Mouse (Mus musculus): ENCODE results near the gene Arpc4. TPM values are rescaled to one million over a fixed set of nuclear protein-coding genes. Genes with fewer than 3 reads are reported as not detected.

Arpc4 gene
- polyA plus RNA-seq, 1 experiment from 2014 or later: 262 TPM

DNA sequence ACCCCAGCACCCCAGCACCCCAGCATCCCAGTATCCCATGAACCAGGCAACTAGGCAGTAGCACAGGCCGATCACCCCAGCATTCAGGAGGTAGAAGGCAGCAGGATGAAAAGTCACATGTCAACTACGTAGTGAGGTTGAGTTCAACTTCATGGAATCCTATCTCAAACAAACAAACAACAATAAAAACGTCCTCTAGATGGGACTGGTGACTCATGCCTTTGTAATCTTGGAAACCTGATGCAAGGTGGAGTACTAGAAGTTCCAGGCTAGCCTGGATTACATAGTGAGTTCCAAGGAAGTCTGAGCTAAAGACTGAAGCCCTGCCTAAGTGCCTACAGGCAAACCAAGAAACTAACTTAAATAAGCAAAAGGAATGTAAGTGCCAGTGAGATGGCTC lies 52.9 kb downstream of the Arpc4 start:
- no peak overlapping the region for H3K9ac ChIP-seq
- no peaks in the 10 kb centered on the region for H3K27me3 ChIP-seq
- no peaks in the 10 kb centered on the region for H3K36me3 ChIP-seq
- H3K4me2 ChIP-seq: no peak overlapping the region
- H3K9me3 ChIP-seq (replicated peaks): no peaks in the 10 kb centered on the region
- no peak overlapping the region for H3K4me3 ChIP-seq (replicated peaks)
- ATAC-seq (ENCODE audit: low read depth) (no peak), DNase-seq (no peak)
- H3K4me1 ChIP-seq (replicated peaks): no peaks in the 10 kb centered on the region
- WGBS (ENCODE audit: insufficient replicate concordance): 45% methylated on average over 3 of the region's 3 CpGs
- no peak overlapping the region for H3K27ac ChIP-seq

DNA sequence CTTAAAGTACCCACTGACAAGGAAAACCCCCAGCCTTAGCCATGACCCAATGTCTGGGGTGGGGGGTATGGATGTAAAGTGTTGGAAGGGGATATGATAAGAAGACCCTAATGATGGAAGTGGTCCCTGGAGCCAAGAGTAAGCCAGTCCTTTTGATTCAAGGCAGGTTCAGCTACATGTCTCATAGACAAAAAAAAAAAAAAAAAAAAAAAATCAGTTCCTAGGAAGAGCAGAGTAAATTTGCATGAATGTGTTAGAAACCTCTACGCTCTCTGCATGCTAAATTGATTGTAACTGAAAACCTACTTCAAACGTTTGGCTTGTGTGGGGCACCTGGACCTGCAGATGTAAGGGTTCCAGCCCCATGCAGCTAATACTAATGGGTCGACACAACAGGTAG lies 53.9 kb downstream of the Arpc4 start:
- no peak overlapping the region for H3K4me2 ChIP-seq
- H3K27ac ChIP-seq: no peak overlapping the region
- ATAC-seq (ENCODE audit: low read depth) (no peak), DNase-seq (no peak)
- WGBS (ENCODE audit: insufficient replicate concordance): 45% methylated on average over 3 of the region's 3 CpGs
- no peaks in the 10 kb centered on the region for H3K4me1 ChIP-seq (replicated peaks)
- no peaks in the 10 kb centered on the region for H3K36me3 ChIP-seq
- no peaks in the 10 kb centered on the region for H3K27me3 ChIP-seq
- H3K9me3 ChIP-seq (replicated peaks): no peaks in the 10 kb centered on the region
- no peak overlapping the region for H3K9ac ChIP-seq
- no peak overlapping the region for H3K4me3 ChIP-seq (replicated peaks)

DNA sequence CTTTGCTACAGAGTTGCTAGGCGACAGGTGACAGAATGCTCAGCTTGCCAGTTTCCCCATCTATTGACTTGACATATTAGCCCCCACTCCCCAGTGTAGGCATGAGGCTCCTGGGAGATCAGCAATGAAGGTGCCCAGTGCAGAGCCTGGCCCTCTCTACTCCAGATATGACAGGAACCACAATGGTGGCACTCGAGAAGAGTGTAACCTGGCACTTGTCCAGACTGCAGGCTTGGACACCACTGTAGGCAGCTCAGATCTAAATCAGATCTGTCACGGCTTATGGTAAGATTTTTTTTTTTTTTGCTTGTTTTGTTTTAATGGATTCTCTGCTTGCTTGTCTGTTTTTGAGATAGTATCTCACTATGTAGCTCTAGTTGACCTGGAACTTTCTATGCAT lies 55.7 kb downstream of the Arpc4 start:
- DNase-seq (no peak), ATAC-seq (ENCODE audit: low read depth) (no peak)
- Histone ChIP-seq H3K4me3 (replicated peaks) (no peak overlapping the region), H3K9ac (no peak overlapping the region), H3K27ac (no peak overlapping the region), H3K9me3 (replicated peaks) (no peaks in the 10 kb centered on the region), H3K27me3 (no peaks in the 10 kb centered on the region), H3K36me3 (no peaks in the 10 kb centered on the region), H3K4me2 (no peak overlapping the region), H3K4me1 (replicated peaks) (no peaks in the 10 kb centered on the region)
- WGBS (ENCODE audit: insufficient replicate concordance): 62% methylated on average over 3 of the region's 3 CpGs

DNA sequence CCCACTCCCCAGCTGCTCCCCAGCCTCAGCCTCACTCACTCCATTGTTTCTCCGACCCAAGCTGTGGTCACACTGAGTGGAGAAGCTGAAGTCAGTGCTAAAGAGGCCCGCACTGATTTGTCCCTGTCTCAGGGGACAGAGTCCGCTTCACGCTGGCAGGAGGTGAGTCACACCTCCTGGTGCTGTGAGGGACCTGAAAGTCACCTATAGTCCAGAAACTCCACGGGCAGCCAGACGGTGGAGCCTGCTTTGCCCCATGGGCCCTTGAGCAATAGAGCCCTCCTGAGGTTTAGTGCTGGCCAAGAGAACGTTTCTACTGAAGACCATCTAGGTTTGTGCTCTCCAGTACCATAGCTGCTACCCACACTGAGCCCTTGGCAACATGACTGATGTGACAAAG lies 56.8 kb downstream of the Arpc4 start:
- Histone ChIP-seq H3K4me1 (replicated peaks) (no peaks in the 10 kb centered on the region), H3K4me3 (replicated peaks) (no peak overlapping the region), H3K27ac (no peak overlapping the region), H3K36me3 (no peaks in the 10 kb centered on the region), H3K27me3 (no peaks in the 10 kb centered on the region), H3K9ac (no peak overlapping the region), H3K4me2 (no peak overlapping the region), H3K9me3 (replicated peaks) (no peaks in the 10 kb centered on the region)
- ATAC-seq (ENCODE audit: low read depth) (no peak), DNase-seq (no peak)
- WGBS (ENCODE audit: insufficient replicate concordance): 56% methylated on average over 7 of the region's 7 CpGs

DNA sequence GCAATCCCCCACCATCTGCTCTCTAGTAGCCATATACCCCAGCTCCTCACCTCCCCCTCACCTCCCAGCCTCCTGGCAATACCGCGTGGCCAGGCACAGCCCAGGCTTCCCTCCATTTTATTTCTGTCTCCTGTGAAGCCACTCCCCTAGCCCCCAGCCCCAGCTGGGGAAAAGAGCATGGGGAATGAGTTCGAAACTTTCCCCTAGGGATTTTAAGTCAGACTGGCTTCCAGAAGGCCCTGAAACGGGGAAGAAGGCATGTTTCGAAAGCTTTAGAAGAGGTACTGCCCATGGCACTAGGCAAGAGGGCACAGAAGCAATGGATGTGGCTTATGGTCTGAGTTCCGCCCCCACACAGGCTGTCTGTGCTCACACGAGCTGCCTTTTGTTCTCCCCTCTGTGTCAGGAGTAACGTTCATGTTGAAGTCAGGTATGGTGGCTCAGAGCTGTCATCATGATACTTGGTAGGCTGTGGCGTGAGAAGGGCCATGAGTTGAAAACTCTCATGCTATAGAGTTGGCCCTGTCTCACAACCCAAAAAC lies 57.8 kb downstream of the Arpc4 start, which contains the start of gene Cidec:
TSS of gene Cidec (minus strand) at position 97 of the 542 bp plus-strand sequence.
- Histone ChIP-seq H3K4me1 (replicated peaks) (no peaks in the 10 kb centered on the region), H3K9me3 (replicated peaks) (no peaks in the 10 kb centered on the region), H3K27me3 (no peaks in the 10 kb centered on the region), H3K4me3 (replicated peaks) (no peak within 1 kb of the TSS), H3K36me3 (no peaks in the 10 kb centered on the region), H3K4me2 (no peak within 1 kb of the TSS), H3K9ac (no peak within 1 kb of the TSS), H3K27ac (no peak within 1 kb of the TSS)
- ATAC-seq (ENCODE audit: low read depth): no peak
- 70% methylated on average over 9 of the region's 9 CpGs for WGBS (ENCODE audit: insufficient replicate concordance)
- no peak for DNase-seq

DNA sequence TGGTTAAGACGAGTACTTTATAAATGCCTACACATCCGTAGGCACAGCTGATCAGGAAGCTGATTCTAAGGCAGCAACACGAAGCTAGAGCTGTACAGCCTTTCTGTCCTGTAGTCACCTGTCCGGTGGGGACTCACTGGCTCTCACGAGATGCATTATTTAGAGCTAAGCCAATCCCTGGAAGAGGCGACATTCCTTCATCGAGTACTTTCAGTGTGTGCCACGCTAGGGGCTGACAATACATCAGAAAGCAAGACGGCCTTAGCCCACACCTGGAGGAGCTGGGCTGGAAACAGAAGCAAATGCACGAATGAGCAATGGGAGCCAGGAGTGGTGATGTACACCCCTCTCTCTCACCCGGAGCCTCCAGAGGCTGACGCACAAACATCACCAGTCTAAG lies 59.2 kb downstream of the Arpc4 start:
- no peak overlapping the region for H3K4me3 ChIP-seq (replicated peaks)
- no peaks in the 10 kb centered on the region for H3K36me3 ChIP-seq
- no peak for DNase-seq
- no peak overlapping the region for H3K9ac ChIP-seq
- no peaks in the 10 kb centered on the region for H3K9me3 ChIP-seq (replicated peaks)
- no peak overlapping the region for H3K4me2 ChIP-seq
- H3K27ac ChIP-seq: no peak overlapping the region
- no peaks in the 10 kb centered on the region for H3K27me3 ChIP-seq
- 63% methylated on average over 12 of the region's 12 CpGs for WGBS (ENCODE audit: insufficient replicate concordance)
- peaks cover 9% of the 10 kb centered on the region; the same call in 1 of the 2 replicates for H3K4me1 ChIP-seq (replicated peaks)
- no peak for ATAC-seq (ENCODE audit: low read depth)

DNA sequence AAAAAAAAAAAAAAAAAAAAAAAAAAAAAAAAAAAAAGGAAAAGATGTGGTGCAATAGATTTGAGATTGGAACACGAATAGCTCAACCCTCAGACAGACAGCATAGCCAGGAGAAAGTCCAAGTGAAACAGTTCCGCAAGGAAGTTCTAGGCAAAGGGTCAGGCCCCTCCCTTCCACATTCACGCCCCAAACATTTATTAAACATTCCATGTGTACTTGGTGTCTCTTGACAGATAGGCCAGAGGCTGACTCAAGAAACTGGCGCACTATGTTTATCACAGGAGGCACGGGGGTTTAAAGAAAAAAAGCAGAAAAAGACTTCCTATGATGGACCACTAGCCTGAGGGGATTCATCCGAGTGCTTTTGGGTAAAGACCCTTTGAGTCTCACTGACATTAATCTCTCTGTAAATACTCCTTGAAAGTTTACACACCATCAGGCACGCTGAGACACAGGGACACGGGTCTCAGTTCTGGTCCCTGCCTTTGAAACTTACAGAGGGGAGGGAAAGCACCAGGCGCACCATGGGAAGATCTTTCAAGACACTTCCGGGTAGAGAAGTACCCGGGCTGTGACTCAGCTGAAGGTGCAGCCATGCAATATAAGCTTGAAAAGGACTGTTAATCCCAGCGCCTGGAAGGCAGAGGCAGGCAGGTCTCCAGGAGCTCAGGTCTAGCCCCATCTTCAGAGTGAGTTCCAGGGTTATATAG lies 61.0 kb downstream of the Arpc4 start:
- no peak for DNase-seq
- 52% methylated on average over 12 of the region's 12 CpGs for WGBS (ENCODE audit: insufficient replicate concordance)
- Histone ChIP-seq H3K27me3 (no peaks in the 10 kb centered on the region), H3K4me1 (replicated peaks) (peaks cover 22% of the 10 kb centered on the region), H3K9me3 (replicated peaks) (no peaks in the 10 kb centered on the region), H3K4me3 (replicated peaks) (no peak overlapping the region), H3K36me3 (no peaks in the 10 kb centered on the region), H3K27ac (no peak overlapping the region), H3K4me2 (no peak overlapping the region), H3K9ac (no peak overlapping the region)
- no peak for ATAC-seq (ENCODE audit: low read depth)

Small RNA genes within 50 kb of the gene (microRNA-seq; reads per million reads assigned to microRNA genes)
- gene Gm24387: not detected

Other genes starting within 250 kb of the Arpc4 start
- gene Lhfpl4, start 182.7 kb upstream of the Arpc4 start, polyA plus RNA-seq (2015; fragmentation: Nextera tagmentation; extraction: Ambion mirVana): 0.30 and 0.31 TPM in 2 replicates
- gene Mtmr14, start 140.3 kb upstream of the Arpc4 start, polyA plus RNA-seq (2015; fragmentation: Nextera tagmentation; extraction: Ambion mirVana): 17.9 and 18.0 TPM in 2 replicates
- gene Cpne9, start 95.8 kb upstream of the Arpc4 start, polyA plus RNA-seq (2015; fragmentation: Nextera tagmentation; extraction: Ambion mirVana): 0.17 TPM in 1 of 2 replicates, not detected in the other
- 7.5 and 9.2 TPM in 2 replicates for gene Brpf1, start 71.0 kb upstream of the Arpc4 start, polyA plus RNA-seq (2015; fragmentation: Nextera tagmentation; extraction: Ambion mirVana)
- 5.6 and 6.8 TPM in 2 replicates for gene Ogg1, start 51.1 kb upstream of the Arpc4 start, polyA plus RNA-seq (2015; fragmentation: Nextera tagmentation; extraction: Ambion mirVana)
- 19.9 and 22.6 TPM in 2 replicates for gene Camk1, start 34.1 kb upstream of the Arpc4 start, polyA plus RNA-seq (2015; fragmentation: Nextera tagmentation; extraction: Ambion mirVana)
- 22.6 TPM in 2 replicates for gene Tada3, start 232 bp upstream of the Arpc4 start, polyA plus RNA-seq (2015; fragmentation: Nextera tagmentation; extraction: Ambion mirVana)
- 0.62 and 0.85 TPM in 2 replicates for gene Ttll3, start 11.1 kb downstream of the Arpc4 start, polyA plus RNA-seq (2015; fragmentation: Nextera tagmentation; extraction: Ambion mirVana)
- 13.4 and 19.2 TPM in 2 replicates for gene Rpusd3, start 41.2 kb downstream of the Arpc4 start, polyA plus RNA-seq (2015; fragmentation: Nextera tagmentation; extraction: Ambion mirVana)
- gene Cidec, start 57.6 kb downstream of the Arpc4 start, polyA plus RNA-seq (2015; fragmentation: Nextera tagmentation; extraction: Ambion mirVana): 0.10 TPM in 1 of 2 replicates, not detected in the other
- gene Jagn1, start 64.5 kb downstream of the Arpc4 start, polyA plus RNA-seq (2015; fragmentation: Nextera tagmentation; extraction: Ambion mirVana): 51.8 and 53.3 TPM in 2 replicates
- 0.16 and 0.20 TPM in 2 replicates for gene Il17re, start 80.4 kb downstream of the Arpc4 start, polyA plus RNA-seq (2015; fragmentation: Nextera tagmentation; extraction: Ambion mirVana)
- gene Il17rc, start 93.3 kb downstream of the Arpc4 start, polyA plus RNA-seq (2015; fragmentation: Nextera tagmentation; extraction: Ambion mirVana): 5.3 and 6.2 TPM in 2 replicates
- 7.4 and 8.0 TPM in 2 replicates for gene Creld1, start 105.2 kb downstream of the Arpc4 start, polyA plus RNA-seq (2015; fragmentation: Nextera tagmentation; extraction: Ambion mirVana)
- 0.07 TPM in 2 replicates for gene Prrt3, start 123.8 kb downstream of the Arpc4 start, polyA plus RNA-seq (2015; fragmentation: Nextera tagmentation; extraction: Ambion mirVana)
- gene Emc3, start 153.5 kb downstream of the Arpc4 start, polyA plus RNA-seq (2015; fragmentation: Nextera tagmentation; extraction: Ambion mirVana): 47.5 and 54.9 TPM in 2 replicates
- gene Fancd2, start 153.6 kb downstream of the Arpc4 start, polyA plus RNA-seq (2015; fragmentation: Nextera tagmentation; extraction: Ambion mirVana): 9.7 and 11.0 TPM in 2 replicates
- 0.09 TPM in 1 of 2 replicates, not detected in the other for gene Fancd2os, start 222.6 kb downstream of the Arpc4 start, polyA plus RNA-seq (2015; fragmentation: Nextera tagmentation; extraction: Ambion mirVana)
- gene Brk1, start 226.7 kb downstream of the Arpc4 start, polyA plus RNA-seq (2015; fragmentation: Nextera tagmentation; extraction: Ambion mirVana): 101 and 104 TPM in 2 replicates
- 7.8 and 9.4 TPM in 2 replicates for gene Vhl, start 245.8 kb downstream of the Arpc4 start, polyA plus RNA-seq (2015; fragmentation: Nextera tagmentation; extraction: Ambion mirVana)

All from liver, embryonic 13.5 days (tissue).